Mouse (Mus musculus) 416B (cell line): ENCODE results near the gene Setd5.
A peak's percentile ranks its signal among the peaks of the same experiment; 100 is the strongest.

Source experiments
- DNase-seq: peaks from one replicate; pipeline ENCODE4 v3.0.0; 2011; ENCODE audit warnings: low read depth

The Setd5 gene

DNA sequence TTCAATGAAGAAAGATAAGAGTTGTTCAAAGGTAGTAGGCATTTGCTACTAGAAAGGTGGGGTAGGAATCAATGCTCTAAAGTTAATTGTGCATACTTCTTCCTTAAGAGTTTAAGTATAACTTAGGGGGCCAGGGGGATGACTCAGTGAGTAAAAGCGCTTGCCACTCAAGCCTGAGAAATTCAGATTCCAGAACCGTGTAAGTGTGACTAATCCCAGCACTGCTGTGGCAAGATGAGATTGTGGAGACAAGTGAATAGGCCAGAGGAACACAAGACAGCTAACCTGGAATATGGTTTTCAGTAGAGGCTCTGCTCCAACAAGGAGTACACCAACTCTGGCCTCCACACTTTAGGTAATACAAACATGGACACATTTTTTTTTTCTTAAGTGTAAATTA lies 56.2 kb downstream of the Setd5 start:
- peak; percentile 47 for DNase-seq

- no peak for DNase-seq
Measured at GRCm38 (mm10) chr6:113141389-113142094, 64.4 kb downstream of the Setd5 start.

GRCm38 (mm10) chr6:113144764-113145163 lies 67.6 kb downstream of the Setd5 start:
- no peak for DNase-seq

DNA sequence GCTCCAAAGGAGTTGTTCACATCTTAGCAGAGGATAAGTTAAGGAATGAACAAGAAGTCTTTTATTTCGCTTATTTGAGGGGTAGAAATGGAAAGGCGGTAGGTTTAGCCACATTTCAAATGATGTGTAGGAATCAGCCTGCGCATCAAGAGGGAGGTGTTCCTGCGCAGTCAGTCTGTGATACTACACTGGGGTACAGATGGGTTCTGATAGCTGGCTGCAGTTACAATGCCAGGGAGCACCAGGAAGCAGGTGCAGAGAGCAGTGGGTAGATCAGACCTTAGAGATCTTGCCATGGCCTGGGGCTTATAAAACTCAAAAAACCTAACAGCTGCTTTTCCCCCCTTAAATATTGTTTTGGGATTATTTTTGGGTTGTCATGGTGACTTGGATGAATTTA lies 68.1 kb downstream of the Setd5 start:
- DNase-seq = no peak

- DNase-seq = no peak
Measured at GRCm38 (mm10) chr6:113154071-113154470, 76.9 kb downstream of the Setd5 start.

GRCm38 (mm10) chr6:113154886-113155285 lies 77.7 kb downstream of the Setd5 start:
- no peak for DNase-seq

DNA sequence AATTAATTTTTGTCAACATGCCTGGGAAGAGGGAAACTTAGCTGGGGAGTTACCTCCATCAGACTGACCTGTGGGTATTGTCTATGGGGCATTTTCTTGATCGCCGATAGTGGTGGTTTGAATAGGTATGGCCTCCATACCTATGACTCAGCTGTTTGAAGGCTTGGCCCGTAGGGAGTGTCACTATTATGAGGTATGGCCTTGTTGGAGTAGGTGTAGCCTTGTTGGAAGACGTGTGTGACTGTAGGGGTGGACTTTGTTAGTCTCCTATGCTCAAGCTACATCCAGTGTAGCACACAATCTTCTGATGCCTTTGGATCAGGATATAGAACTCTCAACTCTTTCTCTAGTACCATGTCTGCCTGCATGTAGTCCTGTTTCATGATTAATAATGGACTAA lies 78.9 kb downstream of the Setd5 start:
- DNase-seq = no peak

DNA sequence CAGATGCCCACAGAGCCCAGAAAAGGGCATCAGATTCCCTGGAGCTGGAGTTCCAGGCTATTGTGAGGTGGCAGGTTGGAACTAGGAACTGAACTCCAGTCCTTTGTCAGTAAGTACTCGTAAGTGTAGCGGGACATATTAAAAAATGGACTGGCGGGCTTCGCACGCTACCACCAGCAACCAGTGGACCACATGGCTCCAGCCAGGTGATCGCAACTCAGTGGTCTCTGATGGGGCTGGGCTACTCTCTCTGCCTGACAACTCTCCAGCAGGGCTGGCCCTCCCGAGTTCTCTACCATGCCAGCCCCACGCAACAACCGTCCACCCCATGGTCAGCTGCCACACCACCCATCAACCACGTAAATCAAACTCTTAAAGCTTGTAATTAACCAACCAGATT lies 82.9 kb downstream of the Setd5 start:
- no peak for DNase-seq

DNA sequence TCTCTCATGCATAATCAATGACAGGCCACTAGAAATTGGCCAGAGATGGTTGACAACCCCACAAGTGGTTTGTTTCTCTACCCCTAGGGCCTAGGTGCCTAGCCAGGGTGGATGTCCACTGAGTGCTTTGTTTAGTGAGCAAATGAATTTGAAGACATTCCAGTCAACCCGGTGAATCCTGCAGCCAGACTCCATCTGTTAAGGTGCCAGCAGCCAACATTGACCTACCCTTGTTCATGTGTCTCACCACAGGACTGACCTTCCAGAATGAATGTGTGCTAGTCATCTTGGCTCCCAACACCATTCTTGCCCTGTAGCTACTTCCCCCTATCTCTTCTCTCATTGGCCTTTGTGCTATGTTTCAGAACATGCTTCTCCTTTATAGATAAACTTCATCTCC lies 84.8 kb downstream of the Setd5 start:
- no peak for DNase-seq

- no peak for DNase-seq
Measured at GRCm38 (mm10) chr6:113163513-113163912, 86.3 kb downstream of the Setd5 start.

GRCm38 (mm10) chr6:113166661-113167251 lies 89.6 kb downstream of the Setd5 start:
- DNase-seq = peak; percentile 95

DNA sequence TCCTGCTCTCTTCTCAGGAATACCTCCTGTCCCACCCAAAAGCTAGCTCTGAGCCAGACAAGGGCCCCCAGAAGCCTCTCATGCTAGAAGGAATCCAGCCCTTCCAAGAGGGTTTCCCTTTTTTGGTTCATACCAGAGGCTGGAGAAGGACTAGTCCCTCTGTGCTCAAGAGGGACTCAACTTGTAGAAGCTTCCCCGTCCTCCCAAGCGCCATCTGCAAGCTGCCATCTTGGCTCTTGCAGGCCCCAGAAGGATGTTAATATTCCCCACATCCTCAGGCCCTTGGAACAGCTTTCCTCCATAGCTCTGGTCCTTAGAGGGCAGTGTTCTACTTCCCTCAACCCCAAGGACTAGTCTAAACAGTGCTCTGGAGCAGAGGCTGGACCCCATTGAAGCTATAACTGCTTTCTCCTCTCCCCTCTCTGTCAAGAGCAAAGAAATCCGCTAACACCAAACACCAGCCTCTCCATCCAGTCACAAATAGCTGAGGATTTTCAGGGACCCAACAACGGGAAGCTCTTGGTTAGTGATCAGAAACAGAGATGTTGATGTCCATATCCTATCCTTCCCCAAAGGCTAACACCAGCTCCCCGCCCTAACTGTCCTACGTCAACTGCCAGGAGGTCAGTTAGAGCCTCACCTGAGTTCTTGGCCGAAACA lies 91.3 kb downstream of the Setd5 start:
- DNase-seq = no peak

DNA sequence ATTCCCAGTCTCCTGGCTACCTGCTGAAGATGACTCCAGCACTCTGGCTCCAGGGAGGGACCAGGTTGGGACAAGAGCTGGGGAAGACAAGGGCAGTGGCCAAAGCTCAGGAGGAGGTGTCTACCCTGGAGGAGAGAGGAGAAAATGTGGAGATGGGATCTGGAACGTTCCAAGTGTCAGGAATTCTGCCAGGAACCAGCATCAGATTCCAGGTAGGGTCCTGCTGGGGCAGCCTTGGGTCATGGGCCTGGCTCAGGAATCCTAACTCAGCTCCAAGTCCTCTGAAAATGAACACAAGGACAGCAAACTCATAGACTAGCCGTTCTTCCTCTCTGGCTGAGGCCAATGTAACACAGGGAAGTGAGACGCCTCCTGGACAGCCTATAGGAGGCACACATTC lies 92.7 kb downstream of the Setd5 start:
- no peak for DNase-seq

DNA sequence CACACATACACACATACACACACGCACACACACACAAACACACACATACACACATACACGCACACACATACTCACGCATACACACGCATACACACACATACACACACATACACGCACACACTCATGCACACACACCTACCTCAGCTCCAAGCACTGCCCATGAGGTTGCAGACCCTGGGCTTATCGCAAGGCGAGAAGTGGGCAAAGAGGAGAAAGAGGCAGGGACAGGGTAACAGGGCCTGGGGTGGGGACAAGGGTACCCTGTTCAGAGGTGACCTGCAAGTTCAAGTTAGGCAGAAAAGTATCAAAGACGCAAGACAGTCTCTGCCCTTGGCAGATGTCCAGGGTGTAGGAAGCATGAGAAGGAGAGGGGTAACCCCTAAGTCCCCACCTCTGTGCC lies 93.5 kb downstream of the Setd5 start:
- DNase-seq = no peak

DNA sequence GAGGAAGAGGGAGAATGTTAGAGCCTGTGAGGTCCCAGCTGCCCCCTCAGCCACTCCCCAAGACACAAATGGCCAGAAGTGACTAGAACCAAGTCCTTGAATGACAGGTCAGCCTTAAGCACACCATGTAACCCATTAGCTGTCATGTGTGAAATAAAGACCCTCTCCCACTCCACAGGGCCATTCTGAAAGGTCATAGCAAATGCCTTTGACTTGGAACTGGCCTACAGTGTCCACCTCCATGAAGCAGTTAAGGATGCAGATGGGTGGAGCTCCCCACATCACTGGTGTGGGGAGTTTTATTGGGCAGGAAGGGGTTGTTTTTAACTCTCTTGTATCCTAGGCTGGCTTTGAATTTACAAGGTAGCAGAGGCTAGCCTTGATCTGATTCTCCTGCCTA lies 94.8 kb downstream of the Setd5 start:
- no peak for DNase-seq

DNA sequence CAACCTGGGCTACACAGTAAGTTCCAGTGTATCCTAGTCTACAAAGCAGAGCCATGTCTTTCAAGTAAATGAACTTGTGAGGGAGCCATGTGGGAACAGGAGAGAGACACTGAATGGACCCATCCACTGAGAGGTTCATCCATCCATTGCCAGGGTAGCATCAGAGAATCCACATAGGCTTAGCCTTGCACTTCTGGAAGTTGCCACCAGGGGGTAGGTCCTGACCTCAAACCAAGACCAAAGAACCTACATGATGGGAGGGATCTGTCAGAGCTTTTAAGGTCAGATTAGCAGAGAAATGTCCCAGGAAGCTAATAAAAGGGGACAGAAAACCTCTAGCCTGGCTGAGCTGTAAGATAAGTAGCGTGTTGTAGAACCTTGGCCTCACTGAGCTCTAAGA lies 95.4 kb downstream of the Setd5 start:
- peak; percentile 81 for DNase-seq

DNA sequence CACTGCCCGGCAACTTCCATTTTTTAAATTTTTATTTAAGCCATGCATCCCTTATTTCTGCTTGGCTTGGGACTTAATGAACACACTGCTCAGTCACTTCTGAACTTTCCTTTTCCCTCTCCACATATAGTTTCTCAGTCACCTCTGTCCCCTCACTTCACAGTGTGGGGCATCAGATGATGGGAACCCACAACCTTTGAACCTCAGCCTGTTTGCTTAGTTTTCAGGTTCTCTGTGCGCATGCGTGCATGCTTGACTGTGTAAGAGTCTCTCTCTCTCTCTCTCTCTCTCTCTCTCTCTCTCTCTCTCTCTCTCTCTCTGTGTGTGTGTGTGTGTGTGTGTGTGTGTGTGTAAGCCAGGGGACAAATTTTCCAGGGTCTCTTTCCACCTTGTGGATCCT lies 98.3 kb downstream of the Setd5 start:
- no peak for DNase-seq

- DNase-seq = no peak
Measured at GRCm38 (mm10) chr6:113176613-113177012, 99.4 kb downstream of the Setd5 start.

DNA sequence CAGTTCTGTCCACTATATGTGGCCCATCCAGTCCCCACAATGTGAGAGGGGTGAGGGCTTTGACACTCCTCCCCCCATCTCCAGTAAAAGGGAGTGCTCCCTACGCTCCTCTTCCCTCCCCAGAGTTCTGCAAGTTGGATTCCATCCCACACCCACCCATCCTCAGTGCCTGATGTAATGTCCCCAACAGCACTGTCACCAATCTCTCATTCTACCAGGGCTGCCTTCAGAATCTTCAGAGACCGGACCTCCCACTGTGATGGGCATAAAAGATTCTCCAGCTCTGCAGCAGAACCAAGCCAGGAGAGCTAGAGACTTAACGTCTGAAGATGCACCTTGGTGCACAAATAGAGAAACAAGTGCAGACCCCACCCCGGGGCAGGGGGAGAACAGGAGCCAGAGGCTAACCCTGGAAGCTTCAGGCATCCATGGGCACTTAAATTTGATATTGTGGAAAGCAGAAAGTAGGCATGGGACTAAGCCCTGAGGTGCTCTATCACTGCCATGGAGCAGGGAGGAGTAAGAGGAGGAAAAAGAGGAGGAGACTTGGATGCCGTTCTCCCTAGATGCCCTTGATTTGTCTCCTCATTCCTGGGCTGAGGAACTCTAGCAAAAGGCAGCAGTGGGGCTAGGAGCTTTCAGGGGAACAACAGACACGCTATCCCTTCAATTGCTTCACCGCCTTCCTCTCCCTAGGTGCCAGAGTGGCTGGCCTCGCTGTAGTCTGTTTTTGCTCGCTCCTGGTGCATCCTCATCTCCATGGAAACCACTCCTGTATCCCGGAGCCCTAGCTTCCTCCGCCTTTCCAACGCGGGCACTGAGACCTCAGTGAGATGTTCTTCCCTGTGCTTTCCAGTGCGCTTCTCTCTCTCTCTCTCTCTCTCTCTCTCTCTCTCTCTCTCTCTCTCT lies 101.4 kb downstream of the Setd5 start:
- DNase-seq = no peak

DNA sequence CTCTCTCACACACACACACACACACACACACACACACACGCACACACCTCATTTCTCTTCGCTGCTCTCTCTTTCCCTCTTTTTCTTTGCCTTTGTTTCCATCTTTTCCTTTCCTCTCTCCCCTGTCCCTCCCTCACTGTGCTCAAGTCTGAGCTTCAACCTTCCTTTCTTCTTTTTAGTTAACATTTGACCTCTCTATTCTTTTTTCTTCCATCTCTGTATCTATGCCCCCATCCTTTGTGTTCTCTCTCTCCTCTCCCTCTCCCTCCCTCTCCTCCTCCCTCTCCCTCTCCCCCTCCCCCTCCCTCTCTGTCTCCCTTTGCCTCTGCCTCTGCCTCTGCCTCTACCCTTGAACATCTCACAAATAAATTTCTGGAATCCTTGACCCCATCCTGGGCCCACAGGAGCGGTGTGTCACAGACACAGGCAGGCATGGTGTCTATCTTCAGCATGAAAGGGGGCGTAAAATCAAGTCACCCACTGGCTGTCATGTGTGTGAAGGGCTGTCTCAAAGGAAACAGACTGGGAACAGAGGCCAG lies 102.1 kb downstream of the Setd5 start:
- no peak for DNase-seq

DNA sequence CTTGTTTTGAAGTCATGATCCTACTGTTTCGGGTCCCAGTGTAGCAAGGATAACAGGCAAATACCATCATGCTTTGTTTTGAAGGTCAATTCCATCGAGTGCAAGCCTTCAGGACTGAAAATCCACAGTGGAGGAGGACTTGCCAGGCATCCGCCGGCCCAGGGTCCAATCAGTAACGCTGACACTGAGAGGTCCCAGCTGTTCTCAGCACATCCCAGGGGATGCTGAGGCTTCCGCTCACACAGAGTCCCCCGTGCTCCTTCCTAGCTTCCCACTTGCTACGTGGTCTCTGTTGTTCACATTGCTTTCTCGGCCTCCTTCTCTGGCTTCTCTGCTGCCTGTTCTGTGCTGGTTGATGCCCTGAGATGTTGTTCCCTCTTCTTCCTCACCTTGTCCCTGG lies 107.0 kb downstream of the Setd5 start:
- no peak for DNase-seq

DNA sequence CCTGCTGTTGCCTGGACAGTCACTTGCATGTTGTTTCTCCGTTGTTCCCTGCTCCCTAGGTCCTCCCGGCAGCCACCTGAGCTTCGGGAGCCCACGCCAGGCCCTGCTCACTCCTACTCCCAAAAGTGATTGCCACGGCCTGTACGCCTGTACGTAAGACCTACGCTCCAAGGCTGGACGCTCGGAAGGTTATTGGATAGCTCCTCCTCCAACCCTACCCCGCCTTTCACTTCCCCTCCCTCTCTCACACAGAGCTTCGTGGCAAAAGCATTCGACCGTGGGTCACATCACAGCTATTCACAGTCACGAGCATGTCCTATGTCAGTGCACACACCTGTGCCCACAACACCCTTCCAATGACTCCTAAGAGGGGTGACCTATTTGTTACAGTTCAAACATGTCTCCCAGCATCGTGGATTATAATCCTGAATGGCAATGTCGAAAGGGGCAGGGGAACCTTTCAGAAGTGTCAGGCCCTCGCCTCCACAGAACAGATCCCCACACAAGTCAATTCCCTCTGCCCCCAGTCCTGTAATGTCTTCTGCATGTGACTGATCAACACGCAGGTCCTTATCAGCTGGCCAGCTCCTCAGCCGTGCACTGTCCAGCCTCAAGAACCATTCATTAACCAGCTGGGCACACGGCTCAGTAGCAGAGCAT lies 107.8 kb downstream of the Setd5 start:
- no peak for DNase-seq
